Mouse (Mus musculus): ENCODE data around the gene Isg20. TPM values are rescaled to one million over a fixed set of nuclear protein-coding genes. Genes with fewer than 3 reads are reported as not detected.

Isg20 gene
- polyA plus RNA-seq, 1 experiment from 2014 or later, result 0.78 TPM

GRCm38 (mm10) chr7:78882469-78882837 is 30.8 kb upstream of the Isg20 start:
- Histone ChIP-seq H3K4me2 (peak overlapping the region; percentile 89), H3K27me3 (ENCODE audit: control insufficient read depth, insufficient read depth, low read length) (0 out of 2 replicates have a peak, but pooled peaks cover 2% of the 10 kb centered on the region), H3K4me1 (ENCODE audit: control insufficient read depth, insufficient read depth, low read length) (peaks cover 51% of the 10 kb centered on the region), H3K9ac (ENCODE audit: low read length) (peak overlapping the region; percentile 72), H3K4me3 (ENCODE audit: low read depth, low read length) (peak overlapping the region; percentile 51), H3K27ac (ENCODE audit: low read depth, low read length) (peak overlapping the region; percentile 68; the same call in 1 of the 2 replicates), H3K36me3 (ENCODE audit: control insufficient read depth, insufficient read depth, low read length) (no peaks in the 10 kb centered on the region), H3K9me3 (ENCODE audit: control insufficient read depth, low read length) (no peaks in the 10 kb centered on the region)
- 1% methylated on average over 21 of the region's 23 CpGs for WGBS
- ATAC-seq (ENCODE audit: low FRiP score), result peak; percentile 85
- DNase-seq (ENCODE audit: low spot score, missing footprints), result no peak

- peaks cover 2% of the 10 kb centered on the region; the same call in 1 of the 2 replicates for H3K27me3 ChIP-seq (ENCODE audit: control insufficient read depth, insufficient read depth, low read length)
- WGBS, result 1% methylated on average over 34 of the region's 34 CpGs
- no peaks in the 10 kb centered on the region for H3K9me3 ChIP-seq (ENCODE audit: control insufficient read depth, low read length)
- DNase-seq (ENCODE audit: low spot score, missing footprints) (peak; percentile 93), ATAC-seq (ENCODE audit: low FRiP score) (0 out of 2 replicates have a peak, but pooled peaks have one; percentile 1)
- peak overlapping the region; percentile 68 for H3K27ac ChIP-seq (ENCODE audit: low read depth, low read length)
- peaks cover 53% of the 10 kb centered on the region for H3K4me1 ChIP-seq (ENCODE audit: control insufficient read depth, insufficient read depth, low read length)
- peak overlapping the region; percentile 89 for H3K4me2 ChIP-seq
- no peaks in the 10 kb centered on the region for H3K36me3 ChIP-seq (ENCODE audit: control insufficient read depth, insufficient read depth, low read length)
- H3K9ac ChIP-seq (ENCODE audit: low read length), result peak overlapping the region; percentile 72
- peak overlapping the region; percentile 51 for H3K4me3 ChIP-seq (ENCODE audit: low read depth, low read length)
Measured at GRCm38 (mm10) chr7:78883016-78883725, 30.1 kb upstream of the Isg20 start.

- Histone ChIP-seq H3K27me3 (ENCODE audit: control insufficient read depth, insufficient read depth, low read length) (peaks cover 2% of the 10 kb centered on the region; the same call in 1 of the 2 replicates), H3K4me2 (peak overlapping the region; percentile 89), H3K9ac (ENCODE audit: low read length) (peak overlapping the region; percentile 72), H3K4me1 (ENCODE audit: control insufficient read depth, insufficient read depth, low read length) (peaks cover 53% of the 10 kb centered on the region), H3K4me3 (ENCODE audit: low read depth, low read length) (peak overlapping the region; percentile 51), H3K9me3 (ENCODE audit: control insufficient read depth, low read length) (no peaks in the 10 kb centered on the region), H3K27ac (ENCODE audit: low read depth, low read length) (peak overlapping the region; percentile 68), H3K36me3 (ENCODE audit: control insufficient read depth, insufficient read depth, low read length) (no peaks in the 10 kb centered on the region)
- DNase-seq (ENCODE audit: low spot score, missing footprints) (peak; percentile 88), ATAC-seq (ENCODE audit: low FRiP score) (no peak)
- WGBS, result 2% methylated on average over 8 of the region's 8 CpGs
Measured at GRCm38 (mm10) chr7:78883726-78884060, 29.5 kb upstream of the Isg20 start.

- peak; percentile 69 for ATAC-seq (ENCODE audit: low FRiP score)
Measured at GRCm38 (mm10) chr7:78884139-78884538, 29.1 kb upstream of the Isg20 start.

GRCm38 (mm10) chr7:78885404-78885803 is 27.8 kb upstream of the Isg20 start:
- H3K27me3 ChIP-seq (ENCODE audit: control insufficient read depth, insufficient read depth, low read length), result peaks cover 2% of the 10 kb centered on the region; the same call in 1 of the 2 replicates
- H3K36me3 ChIP-seq (ENCODE audit: control insufficient read depth, insufficient read depth, low read length), result no peaks in the 10 kb centered on the region
- H3K4me2 ChIP-seq, result no peak overlapping the region
- H3K9ac ChIP-seq (ENCODE audit: low read length), result no peak overlapping the region
- no peak overlapping the region for H3K27ac ChIP-seq (ENCODE audit: low read depth, low read length)
- DNase-seq (ENCODE audit: low spot score, missing footprints), result peak; percentile 80
- peaks cover 53% of the 10 kb centered on the region for H3K4me1 ChIP-seq (ENCODE audit: control insufficient read depth, insufficient read depth, low read length)
- no peaks in the 10 kb centered on the region for H3K9me3 ChIP-seq (ENCODE audit: control insufficient read depth, low read length)
- ATAC-seq (ENCODE audit: low FRiP score), result no peak
- 86% methylated on average over 5 of the region's 5 CpGs for WGBS
- H3K4me3 ChIP-seq (ENCODE audit: low read depth, low read length), result no peak overlapping the region

More at GRCm38 (mm10) chr7:78884139-78884538, 29.1 kb upstream of the Isg20 start:
- H3K36me3 ChIP-seq (ENCODE audit: control insufficient read depth, insufficient read depth, low read length), result no peaks in the 10 kb centered on the region
- H3K27ac ChIP-seq (ENCODE audit: low read depth, low read length), result peak overlapping the region; percentile 40
- peak overlapping the region; percentile 51 for H3K4me3 ChIP-seq (ENCODE audit: low read depth, low read length)
- 3% methylated on average over 6 of the region's 6 CpGs for WGBS
- DNase-seq (ENCODE audit: low spot score, missing footprints), result peak; percentile 95
- H3K9ac ChIP-seq (ENCODE audit: low read length), result peak overlapping the region; percentile 36; the same call in 1 of the 2 replicates
- H3K4me1 ChIP-seq (ENCODE audit: control insufficient read depth, insufficient read depth, low read length), result peaks cover 53% of the 10 kb centered on the region
- H3K4me2 ChIP-seq, result peak overlapping the region; percentile 89
- H3K9me3 ChIP-seq (ENCODE audit: control insufficient read depth, low read length), result no peaks in the 10 kb centered on the region
- peaks cover 2% of the 10 kb centered on the region; the same call in 1 of the 2 replicates for H3K27me3 ChIP-seq (ENCODE audit: control insufficient read depth, insufficient read depth, low read length)

GRCm38 (mm10) chr7:78886496-78886895 is 26.7 kb upstream of the Isg20 start:
- ATAC-seq (ENCODE audit: low FRiP score) (no peak), DNase-seq (ENCODE audit: low spot score, missing footprints) (peak; percentile 89)
- H3K9ac ChIP-seq (ENCODE audit: low read length), result no peak overlapping the region
- H3K9me3 ChIP-seq (ENCODE audit: control insufficient read depth, low read length), result no peaks in the 10 kb centered on the region
- H3K36me3 ChIP-seq (ENCODE audit: control insufficient read depth, insufficient read depth, low read length), result no peaks in the 10 kb centered on the region
- peaks cover 2% of the 10 kb centered on the region; the same call in 1 of the 2 replicates for H3K27me3 ChIP-seq (ENCODE audit: control insufficient read depth, insufficient read depth, low read length)
- H3K4me3 ChIP-seq (ENCODE audit: low read depth, low read length), result peak overlapping the region; percentile 9; the same call in 1 of the 2 replicates
- WGBS, result 21% methylated on average over 4 of the region's 4 CpGs
- peaks cover 47% of the 10 kb centered on the region for H3K4me1 ChIP-seq (ENCODE audit: control insufficient read depth, insufficient read depth, low read length)
- peak overlapping the region; percentile 30; the same call in 1 of the 2 replicates for H3K4me2 ChIP-seq
- peak overlapping the region; percentile 40 for H3K27ac ChIP-seq (ENCODE audit: low read depth, low read length)

- Histone ChIP-seq H3K27me3 (ENCODE audit: control insufficient read depth, insufficient read depth, low read length) (peaks cover 2% of the 10 kb centered on the region; the same call in 1 of the 2 replicates), H3K4me3 (ENCODE audit: low read depth, low read length) (no peak overlapping the region), H3K4me2 (0 out of 2 replicates have a peak overlapping the region, but pooled peaks have one; percentile 2), H3K4me1 (ENCODE audit: control insufficient read depth, insufficient read depth, low read length) (peaks cover 42% of the 10 kb centered on the region), H3K9ac (ENCODE audit: low read length) (peak overlapping the region; percentile 14; the same call in 1 of the 2 replicates), H3K36me3 (ENCODE audit: control insufficient read depth, insufficient read depth, low read length) (no peaks in the 10 kb centered on the region), H3K27ac (ENCODE audit: low read depth, low read length) (peak overlapping the region; percentile 40), H3K9me3 (ENCODE audit: control insufficient read depth, low read length) (no peaks in the 10 kb centered on the region)
- ATAC-seq (ENCODE audit: low FRiP score) (no peak), DNase-seq (ENCODE audit: low spot score, missing footprints) (peak; percentile 84)
- WGBS, result 73% methylated on average over 9 of the region's 9 CpGs
Measured at GRCm38 (mm10) chr7:78887431-78887842, 25.8 kb upstream of the Isg20 start.

GRCm38 (mm10) chr7:78890641-78891040 is 22.6 kb upstream of the Isg20 start:
- H3K9ac ChIP-seq (ENCODE audit: low read length), result no peak overlapping the region
- H3K9me3 ChIP-seq (ENCODE audit: control insufficient read depth, low read length), result no peaks in the 10 kb centered on the region
- no peak overlapping the region for H3K4me2 ChIP-seq
- peak; percentile 100 for DNase-seq (ENCODE audit: low spot score, missing footprints)
- 3% methylated on average over 16 of the region's 16 CpGs for WGBS
- H3K27ac ChIP-seq (ENCODE audit: low read depth, low read length), result no peak overlapping the region
- no peak; the same call in 1 of the 2 replicates for ATAC-seq (ENCODE audit: low FRiP score)
- H3K4me1 ChIP-seq (ENCODE audit: control insufficient read depth, insufficient read depth, low read length), result peaks cover 21% of the 10 kb centered on the region
- no peaks in the 10 kb centered on the region; the same call in 1 of the 2 replicates for H3K27me3 ChIP-seq (ENCODE audit: control insufficient read depth, insufficient read depth, low read length)
- H3K4me3 ChIP-seq (ENCODE audit: low read depth, low read length), result no peak overlapping the region
- no peaks in the 10 kb centered on the region for H3K36me3 ChIP-seq (ENCODE audit: control insufficient read depth, insufficient read depth, low read length)

GRCm38 (mm10) chr7:78893917-78894316 is 19.3 kb upstream of the Isg20 start:
- H3K4me1 ChIP-seq (ENCODE audit: control insufficient read depth, insufficient read depth, low read length), result peaks cover 12% of the 10 kb centered on the region
- no peak overlapping the region for H3K4me2 ChIP-seq
- peak; percentile 69 for DNase-seq (ENCODE audit: low spot score, missing footprints)
- no peak overlapping the region for H3K27ac ChIP-seq (ENCODE audit: low read depth, low read length)
- no peaks in the 10 kb centered on the region for H3K36me3 ChIP-seq (ENCODE audit: control insufficient read depth, insufficient read depth, low read length)
- H3K9me3 ChIP-seq (ENCODE audit: control insufficient read depth, low read length), result no peaks in the 10 kb centered on the region
- no peak for ATAC-seq (ENCODE audit: low FRiP score)
- H3K27me3 ChIP-seq (ENCODE audit: control insufficient read depth, insufficient read depth, low read length), result no peaks in the 10 kb centered on the region
- H3K4me3 ChIP-seq (ENCODE audit: low read depth, low read length), result no peak overlapping the region
- 92% methylated on average over 10 of the region's 10 CpGs for WGBS
- no peak overlapping the region for H3K9ac ChIP-seq (ENCODE audit: low read length)
